Mouse (Mus musculus) C2C12 (cell line): ENCODE measurements around the gene Cep295.

Experiments
- CEBPB ChIP-seq: IDR thresholded peaks from one replicate; pipeline ENCODE4 v1.6.1; 2011; ENCODE audit warnings: low read depth, mild to moderate bottlenecking, control low read depth, moderate library complexity
- MAX ChIP-seq: IDR thresholded peaks from one replicate; pipeline ENCODE4 v1.6.1; 2011; ENCODE audit warnings: mild to moderate bottlenecking, control low read depth
- MYOG ChIP-seq: IDR thresholded peaks from one replicate; pipeline ENCODE4 v1.6.1; 2011; ENCODE audit not compliant: control insufficient read depth, insufficient read length; ENCODE audit errors: extremely low read depth

DNA sequence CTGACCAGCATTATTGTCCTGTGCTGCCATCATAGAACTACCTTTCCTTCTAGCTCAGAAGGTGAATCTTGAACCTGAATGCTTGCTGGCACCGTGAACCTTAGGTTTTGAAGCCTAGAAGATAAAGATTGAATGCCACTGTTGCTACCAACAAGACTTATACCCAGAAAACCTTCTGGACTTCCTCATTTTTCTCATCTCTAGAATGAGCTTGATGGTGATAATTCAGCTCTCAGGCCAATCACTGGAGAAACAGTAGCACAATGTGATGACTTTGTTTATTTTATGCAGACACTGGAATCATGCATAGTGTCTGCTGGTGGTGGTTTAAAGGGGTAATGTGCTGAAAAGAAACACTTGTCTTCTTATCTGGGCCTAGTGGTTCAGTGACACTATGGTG, 7.3 kb upstream of the Cep295 start:
- TF ChIP-seq MAX (no peak), MYOG (no peak), CEBPB (no peak)
